Mouse (Mus musculus): ENCODE data around the gene Tatdn2.

The Tatdn2 gene

GRCm38 (mm10) chr6:113717541-113717940 is 20.7 kb downstream of the Tatdn2 start:
- DNase-seq = no peak

- DNase-seq = no peak
Measured at GRCm38 (mm10) chr6:113719878-113720277, 23.0 kb downstream of the Tatdn2 start, which contains the start of gene Ghrl. Gene Ghrl, minus strand, starts transcription at chr6:113719880.

GRCm38 (mm10) chr6:113721061-113721460 is 24.2 kb downstream of the Tatdn2 start:
- DNase-seq = no peak

GRCm38 (mm10) chr6:113728181-113728580 is 31.3 kb downstream of the Tatdn2 start:
- DNase-seq = no peak

- no peak for DNase-seq
Measured at GRCm38 (mm10) chr6:113731296-113731695, 34.4 kb downstream of the Tatdn2 start.

GRCm38 (mm10) chr6:113737318-113738046 is 40.6 kb downstream of the Tatdn2 start:
- DNase-seq = no peak

GRCm38 (mm10) chr6:113740236-113741217 is 43.7 kb downstream of the Tatdn2 start, which contains the start of gene Sec13:
Gene Sec13, minus strand, starts transcription at chr6:113740743.
- DNase-seq = peak; percentile 91 to 92

GRCm38 (mm10) chr6:113741425-113741824 is 44.6 kb downstream of the Tatdn2 start:
- no peak for DNase-seq

GRCm38 (mm10) chr6:113742321-113742720 is 45.5 kb downstream of the Tatdn2 start:
- DNase-seq = no peak

GRCm38 (mm10) chr6:113743111-113743510 is 46.3 kb downstream of the Tatdn2 start:
- no peak for DNase-seq

GRCm38 (mm10) chr6:113745117-113745516 is 48.3 kb downstream of the Tatdn2 start:
- no peak for DNase-seq

- DNase-seq = no peak
Measured at GRCm38 (mm10) chr6:113747284-113747683, 50.4 kb downstream of the Tatdn2 start.

GRCm38 (mm10) chr6:113748351-113748750 is 51.5 kb downstream of the Tatdn2 start:
- no peak for DNase-seq

GRCm38 (mm10) chr6:113749119-113749685 is 52.4 kb downstream of the Tatdn2 start:
- no peak for DNase-seq
